Comparison of ENCODE assay signal across 9 mouse cellular contexts in genomic region chr5:120562956-120563913, GRCm38 (mm10). TPM values are rescaled to one million over a fixed set of nuclear protein-coding genes. Genes with fewer than 3 reads are reported as not detected.
DNase-seq lines count a peak whose midpoint lies in the region; ATAC-seq and TF ChIP-seq lines count a peak whose summit lies in the region.
"Had no signal": no experiment of that assay in that cellular context is flagged by ENCODE, and none has a peak within 500 bp of the region (broad histone marks: within the 10 kb centered on the region; RNA-seq: fewer than 3 reads in every experiment).

No protein-coding gene starts in this region.

- no peaks in the 10 kb centered on the region for H3K36me3 ChIP-seq in embryonic facial prominence, embryonic 14.5 days (ENCODE audit: control insufficient read depth, insufficient read depth, low read length)
- no peaks in the 10 kb centered on the region for H3K36me3 ChIP-seq in midbrain, embryonic 13.5 days

- H3K9ac ChIP-seq in embryonic facial prominence, embryonic 14.5 days (ENCODE audit: low read depth, low read length): peak overlapping the region; percentile 35; the same call in 1 of the 2 replicates
- no peak overlapping the region for H3K9ac ChIP-seq in midbrain, embryonic 13.5 days (replicated peaks)

- no peak overlapping the region for H3K4me3 ChIP-seq in layer of hippocampus, adult 2 months
- H3K4me3 ChIP-seq in embryonic facial prominence, embryonic 14.5 days (ENCODE audit: low read depth, low read length): no peak overlapping the region
- H3K4me3 ChIP-seq in midbrain, embryonic 13.5 days (replicated peaks): no peak overlapping the region

- peaks cover 85% of the 10 kb centered on the region for H3K4me1 ChIP-seq in embryonic facial prominence, embryonic 14.5 days (ENCODE audit: control insufficient read depth, insufficient read depth, low read length)
- peaks cover 78% of the 10 kb centered on the region for H3K4me1 ChIP-seq in midbrain, embryonic 13.5 days (replicated peaks)

- no peaks in the 10 kb centered on the region for H3K9me3 ChIP-seq in embryonic facial prominence, embryonic 14.5 days (ENCODE audit: control insufficient read depth, low read length)
- H3K9me3 ChIP-seq in midbrain, embryonic 13.5 days: no peaks in the 10 kb centered on the region

- H3K4me2 ChIP-seq in embryonic facial prominence, embryonic 14.5 days (ENCODE audit: low read depth, low read length): peak overlapping the region; percentile 34
- H3K4me2 ChIP-seq in midbrain, embryonic 13.5 days (replicated peaks): no peak overlapping the region

- no peak for DNase-seq in layer of hippocampus, adult 2 months (ENCODE audit: low spot score in 2 of 2)
- DNase-seq in layer of hippocampus, adult 9-11 months: no peak
- peak; percentile 92 for DNase-seq in embryonic facial prominence, embryonic 14.5 days (ENCODE audit: low spot score)
- DNase-seq in heart, postnatal 10 days: peak; percentile 76 to 80
- DNase-seq in kidney, postnatal 4 days: peak; percentile 79 to 86
- no peak for DNase-seq in left cerebral cortex, adult 18-20 months (ENCODE audit: low spot score in 2 of 2)
- no peak for DNase-seq in spleen, postnatal 10 days (ENCODE audit: low spot score in 2 of 2)

- 29% methylated on average over 28 of the region's 28 CpGs for WGBS in embryonic facial prominence, embryonic 14.5 days
- 61% methylated on average over 28 of the region's 28 CpGs for WGBS in midbrain, embryonic 13.5 days

- H3K27ac ChIP-seq in layer of hippocampus, adult 2 months: peak overlapping the region; percentile 82
- H3K27ac ChIP-seq in embryonic facial prominence, embryonic 14.5 days (replicated peaks; ENCODE audit: low read depth, low read length): peak overlapping the region; percentile 89
- peak overlapping the region; percentile 59; the same call in 1 of the 2 replicates for H3K27ac ChIP-seq in midbrain, embryonic 13.5 days

- TF ChIP-seq CTCF in layer of hippocampus, adult 2 months (conservative IDR thresholded peaks at IDR 0.05): no peak

- H3K27me3 ChIP-seq in embryonic facial prominence, embryonic 14.5 days (replicated peaks; ENCODE audit: control insufficient read depth, insufficient read depth, low read length): no peaks in the 10 kb centered on the region
- H3K27me3 ChIP-seq in midbrain, embryonic 13.5 days: no peaks in the 10 kb centered on the region
- H3K27me3 ChIP-seq: Patski had no signal

- peak; percentile 54 for ATAC-seq in embryonic facial prominence, embryonic 14.5 days (ENCODE audit: low read depth)
- no peak for ATAC-seq in midbrain, embryonic 13.5 days
- ATAC-seq: Patski had no signal

- intact Hi-C loops in heart, postnatal 10 days (cut with DNase I): no loop called here

RNA-seq across cellular contexts. Expression of gene Tpcn1, which starts 25.2 kb away (rescaled TPM):
- 10 to 100 TPM; 34.8 to 40.8 TPM for total RNA-seq in layer of hippocampus, adult 2 months (2021)
- polyA plus RNA-seq in embryonic facial prominence, embryonic 14.5 days (2014; fragmentation: Nextera tagmentation; extraction: Ambion mirVana): 24.8 and 26.7 TPM in 2 replicates
- 10 to 100 TPM; 33.0 to 38.7 TPM for total RNA-seq in heart, postnatal 10 days (2021)
- polyA plus RNA-seq in midbrain, embryonic 13.5 days (2015; fragmentation: Nextera tagmentation; extraction: Ambion mirVana): 12.6 and 15.6 TPM in 2 replicates
- total RNA-seq in left cerebral cortex, adult 18-20 months (2021): 10 to 100 TPM; 34.9 to 35.8 TPM

RNA-seq across cellular contexts. Expression of gene Iqcd, which starts 25.6 kb away (rescaled TPM):
- total RNA-seq in layer of hippocampus, adult 2 months (2021): 1 to 10 TPM in 1 of 2 experiments, under 1 TPM in 1; 1.00 to 1.2 TPM
- polyA plus RNA-seq in embryonic facial prominence, embryonic 14.5 days (2014; fragmentation: Nextera tagmentation; extraction: Ambion mirVana): 0.60 and 1.7 TPM in 2 replicates
- under 1 TPM in 1 of 2 experiments, not detected in 1; 0.17 TPM for total RNA-seq in heart, postnatal 10 days (2021)
- polyA plus RNA-seq in midbrain, embryonic 13.5 days (2015; fragmentation: Nextera tagmentation; extraction: Ambion mirVana): 1.4 and 2.0 TPM in 2 replicates
- 1 to 10 TPM in 1 of 2 experiments, under 1 TPM in 1; 0.70 to 1.3 TPM for total RNA-seq in left cerebral cortex, adult 18-20 months (2021)

RNA-seq across cellular contexts. Expression of gene Rita1, which starts 49.2 kb away (rescaled TPM):
- 10 to 100 TPM; 23.7 to 28.0 TPM for total RNA-seq in layer of hippocampus, adult 2 months (2021)
- 9.9 and 11.4 TPM in 2 replicates for polyA plus RNA-seq in embryonic facial prominence, embryonic 14.5 days (2014; fragmentation: Nextera tagmentation; extraction: Ambion mirVana)
- 10 to 100 TPM; 12.7 to 13.1 TPM for total RNA-seq in heart, postnatal 10 days (2021)
- 23.0 and 23.9 TPM in 2 replicates for polyA plus RNA-seq in midbrain, embryonic 13.5 days (2015; fragmentation: Nextera tagmentation; extraction: Ambion mirVana)
- 10 to 100 TPM; 28.7 to 31.0 TPM for total RNA-seq in left cerebral cortex, adult 18-20 months (2021)

RNA-seq across cellular contexts. Expression of gene Ddx54, which starts 49.3 kb away (rescaled TPM):
- 10 to 100 TPM; 36.8 to 37.2 TPM for total RNA-seq in layer of hippocampus, adult 2 months (2021)
- polyA plus RNA-seq in embryonic facial prominence, embryonic 14.5 days (2014; fragmentation: Nextera tagmentation; extraction: Ambion mirVana): 28.2 and 36.4 TPM in 2 replicates
- 10 to 100 TPM; 27.1 to 28.3 TPM for total RNA-seq in heart, postnatal 10 days (2021)
- polyA plus RNA-seq in midbrain, embryonic 13.5 days (2015; fragmentation: Nextera tagmentation; extraction: Ambion mirVana): 43.9 and 44.3 TPM in 2 replicates
- total RNA-seq in left cerebral cortex, adult 18-20 months (2021): 10 to 100 TPM; 34.0 to 41.6 TPM

RNA-seq across cellular contexts. Expression of gene Slc8b1, which starts 52.3 kb away (rescaled TPM):
- 10 to 100 TPM in 1 of 2 experiments, 1 to 10 TPM in 1; 8.7 to 12.1 TPM for total RNA-seq in layer of hippocampus, adult 2 months (2021)
- polyA plus RNA-seq in embryonic facial prominence, embryonic 14.5 days (2014; fragmentation: Nextera tagmentation; extraction: Ambion mirVana): 3.5 and 5.7 TPM in 2 replicates
- total RNA-seq in heart, postnatal 10 days (2021): 10 to 100 TPM in 1 of 2 experiments, 1 to 10 TPM in 1; 8.3 to 12.6 TPM
- polyA plus RNA-seq in midbrain, embryonic 13.5 days (2015; fragmentation: Nextera tagmentation; extraction: Ambion mirVana): 2.3 and 2.4 TPM in 2 replicates
- total RNA-seq in left cerebral cortex, adult 18-20 months (2021): 1 to 10 TPM; 5.8 to 8.1 TPM

Comparison
In these comparisons a context has a peak if more than half of its experiments do, and no peak if none do; other contexts are left out.
1. DNase-seq: peak in embryonic facial prominence, embryonic 14.5 days (single experiment), heart, postnatal 10 days (2 of 2) and kidney, postnatal 4 days (2 of 2); none in layer of hippocampus, adult 2 months (0 of 2), layer of hippocampus, adult 9-11 months (single experiment), left cerebral cortex, adult 18-20 months (0 of 2) and spleen, postnatal 10 days (0 of 2).
2. Peak in every context shown above with its lines, with median percentiles within 50 percentile points of each other: H3K27ac ChIP-seq.